In the genomic region with DNA sequence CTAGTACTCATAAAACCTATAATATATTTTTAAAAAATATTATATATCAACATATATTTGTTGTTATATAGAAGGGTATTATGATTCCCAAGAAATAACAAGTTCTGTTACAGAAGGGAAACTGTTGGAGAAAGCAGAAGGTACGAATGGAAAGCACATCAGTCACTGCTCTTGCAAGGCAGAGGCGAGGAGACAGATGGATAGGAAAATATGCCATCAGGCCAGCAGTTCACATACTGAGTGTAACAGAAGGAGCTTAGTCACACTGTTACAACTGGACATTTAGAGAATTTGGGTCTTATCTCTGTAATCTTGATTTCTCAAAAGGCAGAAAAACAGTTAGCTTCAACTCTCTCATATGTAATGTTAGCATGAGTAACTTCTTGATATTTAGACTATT, we compare ENCODE assay signal across 21 mouse cellular contexts.
A peak's percentile ranks its signal among the peaks of the same experiment; 100 is the strongest.
DNase-seq lines count a peak whose midpoint lies in the region; ATAC-seq and TF ChIP-seq lines count a peak whose summit lies in the region.
"Had no signal": no experiment of that assay in that cellular context is flagged by ENCODE, and none has a peak within 500 bp of the region (broad histone marks: within the 10 kb centered on the region; RNA-seq: fewer than 3 reads in every experiment).

No protein-coding gene starts in this region.

- H3K27me3 ChIP-seq in forebrain, embryonic 14.5 days (replicated peaks; ENCODE audit: control insufficient read depth, insufficient read depth, low read length) = no peaks in the 10 kb centered on the region
- no peaks in the 10 kb centered on the region for H3K27me3 ChIP-seq in forebrain, postnatal 0 days (ENCODE audit: insufficient read depth, low read length)
- H3K27me3 ChIP-seq: CH12.LX; embryonic facial prominence, embryonic 13.5 days; hindbrain, embryonic 13.5 days; intestine, embryonic 15.5 days; Patski had no signal

- H3K9ac ChIP-seq in forebrain, embryonic 14.5 days (ENCODE audit: low read length) = no peak overlapping the region
- H3K9ac ChIP-seq in forebrain, postnatal 0 days = no peak overlapping the region
- H3K9ac ChIP-seq: embryonic facial prominence, embryonic 13.5 days; hindbrain, embryonic 13.5 days; intestine, embryonic 15.5 days had no signal

- peak; percentile 65; the same call in 1 of the 2 replicates for ATAC-seq in forebrain, embryonic 14.5 days
- ATAC-seq in forebrain, postnatal 0 days = no peak
- ATAC-seq: activated CD4-positive, CD25-positive, alpha-beta regulatory T cell, adult 4 months; intestine, embryonic 15.5 days; Patski had no signal

- no peaks in the 10 kb centered on the region for H3K9me3 ChIP-seq in forebrain, embryonic 14.5 days (replicated peaks; ENCODE audit: control insufficient read depth, low read length)
- H3K9me3 ChIP-seq in forebrain, postnatal 0 days (ENCODE audit: low read length) = no peaks in the 10 kb centered on the region
- H3K9me3 ChIP-seq: embryonic facial prominence, embryonic 13.5 days; heart, embryonic 10.5 days; hindbrain, embryonic 13.5 days; intestine, embryonic 15.5 days had no signal

- no peak overlapping the region for H3K4me2 ChIP-seq in forebrain, embryonic 14.5 days (ENCODE audit: low read length)
- no peak overlapping the region for H3K4me2 ChIP-seq in forebrain, postnatal 0 days (ENCODE audit: low read depth)
- H3K4me2 ChIP-seq: embryonic facial prominence, embryonic 13.5 days; hindbrain, embryonic 13.5 days; intestine, embryonic 15.5 days had no signal

- no peaks in the 10 kb centered on the region for H3K36me3 ChIP-seq in forebrain, embryonic 14.5 days (ENCODE audit: control insufficient read depth, insufficient read depth, low read length)
- no peaks in the 10 kb centered on the region for H3K36me3 ChIP-seq in forebrain, postnatal 0 days (ENCODE audit: insufficient read depth)
- H3K36me3 ChIP-seq: embryonic facial prominence, embryonic 13.5 days; heart, embryonic 10.5 days; hindbrain, embryonic 13.5 days; intestine, embryonic 15.5 days had no signal

- H3K27ac ChIP-seq in forebrain, embryonic 14.5 days (ENCODE audit: low read depth, low read length) = no peak overlapping the region
- H3K27ac ChIP-seq in forebrain, postnatal 0 days (ENCODE audit: low read depth, low read length) = no peak overlapping the region
- H3K27ac ChIP-seq: embryonic facial prominence, embryonic 13.5 days; heart, embryonic 10.5 days; hindbrain, embryonic 13.5 days; intestine, embryonic 15.5 days had no signal

- 70% methylated on average over 2 of the region's 2 CpGs for WGBS in forebrain, embryonic 14.5 days
- WGBS in forebrain, postnatal 0 days = 46% methylated on average over 2 of the region's 2 CpGs

- peak; percentile 11 for DNase-seq in forebrain, embryonic 14.5 days (ENCODE audit: low spot score)
- no peak for DNase-seq in forebrain, postnatal 0 days
- DNase-seq in layer of hippocampus, adult 11-12 months (ENCODE audit: low spot score) = peak; percentile 15
- no peak for DNase-seq in layer of hippocampus, postnatal 10 days (ENCODE audit: low spot score in 2 of 2)
- DNase-seq in brain, adult 2 months (ENCODE audit: low read depth, low spot score) = peak; percentile 56
- peak; percentile 19 for DNase-seq in layer of hippocampus, adult 9-11 months
- DNase-seq: adrenal gland, postnatal 14 days; cerebellum, adult 11-12 months; cerebellum, adult 9-10 months; cerebellum, postnatal 36 days; gastrocnemius, postnatal 10 days; heart, adult 18-20 months; heart, postnatal 10 days; heart, postnatal 4 days had no signal

- no peak overlapping the region for H3K4me3 ChIP-seq in forebrain, embryonic 14.5 days (ENCODE audit: low read depth, low read length)
- H3K4me3 ChIP-seq in forebrain, postnatal 0 days (ENCODE audit: low read depth, low read length) = no peak overlapping the region
- H3K4me3 ChIP-seq: embryonic facial prominence, embryonic 13.5 days; heart, embryonic 10.5 days; hindbrain, embryonic 13.5 days; intestine, embryonic 15.5 days had no signal

- no peaks in the 10 kb centered on the region for H3K4me1 ChIP-seq in forebrain, embryonic 14.5 days (ENCODE audit: control insufficient read depth, insufficient read depth, low read length)
- no peaks in the 10 kb centered on the region for H3K4me1 ChIP-seq in forebrain, postnatal 0 days (ENCODE audit: insufficient read depth)
- H3K4me1 ChIP-seq: embryonic facial prominence, embryonic 13.5 days; heart, embryonic 10.5 days; hindbrain, embryonic 13.5 days; intestine, embryonic 15.5 days had no signal

- no peak for TF ChIP-seq CTCF in forebrain, postnatal 0 days (IDR thresholded peaks at IDR 0.05; ENCODE audit: low read depth)

Comparison
In these comparisons a context has a peak if more than half of its experiments do, and no peak if none do; other contexts are left out.
1. DNase-seq: peak in forebrain, embryonic 14.5 days (single experiment), layer of hippocampus, adult 11-12 months (single experiment), brain, adult 2 months (single experiment) and layer of hippocampus, adult 9-11 months (single experiment); none in forebrain, postnatal 0 days (single experiment) and layer of hippocampus, postnatal 10 days (0 of 2).